Mouse (Mus musculus) midbrain, postnatal 0 days (tissue): ENCODE measurements around the gene Pdia3. TPM values are rescaled to one million over a fixed set of nuclear protein-coding genes. Genes with fewer than 3 reads are reported as not detected.
A peak's percentile ranks its signal among the peaks of the same experiment; 100 is the strongest.

Experiments
- ATAC-seq: fragments of 200-750 bp; cut with Nextera tagmentation; 2 replicates; pipeline ENCODE4 v1.8.0; 2017; ENCODE audit warnings: moderate number of reproducible peaks, mild to moderate bottlenecking, moderate TSS enrichment, moderate library complexity; ENCODE audit not compliant: low FRiP score
- DNase-seq: peaks from one replicate; pipeline ENCODE4 v3.0.0-alpha.2; 2015; ENCODE audit warnings: low spot score
- H3K27ac ChIP-seq: fragments of 300-500 bp; sonication (generic); 2 replicates; pipeline ENCODE4 v1.5.1; 2014; ENCODE audit warnings: low read depth, mild to moderate bottlenecking, low read length, mixed read lengths
- H3K27me3 ChIP-seq: fragments of 300-500 bp; sonication (generic); 2 replicates; pipeline ENCODE4 v1.6.1; 2014; ENCODE audit warnings: low read length, control low read depth, mixed read lengths; ENCODE audit not compliant: insufficient read depth
- H3K36me3 ChIP-seq: fragments of 300-500 bp; sonication (generic); 2 replicates; pipeline ENCODE4 v1.6.1; 2014; ENCODE audit warnings: low read length, control low read depth, mixed read lengths; ENCODE audit not compliant: insufficient read depth
- H3K4me1 ChIP-seq: fragments of 300-500 bp; sonication (generic); 2 replicates; pipeline ENCODE4 v1.6.1; 2014; ENCODE audit warnings: mild to moderate bottlenecking, control low read depth, antibody characterized with exemption, low read length, mixed read lengths; ENCODE audit not compliant: insufficient read depth
- H3K4me2 ChIP-seq: fragments of 300-500 bp; sonication (generic); 2 replicates; pipeline ENCODE4 v1.6.1; 2014; ENCODE audit warnings: low read depth, mild to moderate bottlenecking, low read length, mixed read lengths; ENCODE audit not compliant: poor library complexity, severe bottlenecking
- H3K4me3 ChIP-seq: fragments of 300-500 bp; sonication (generic); 2 replicates; pipeline ENCODE4 v1.5.1; 2014; ENCODE audit warnings: low read depth, mild to moderate bottlenecking, low read length, moderate library complexity
- H3K9ac ChIP-seq: fragments of 300-500 bp; sonication (generic); replicated peaks from 2 replicates; pipeline ENCODE4 v1.6.1; 2014; ENCODE audit warnings: mild to moderate bottlenecking, low read length, moderate library complexity, mixed read lengths; ENCODE audit not compliant: poor library complexity, severe bottlenecking
- H3K9me3 ChIP-seq: fragments of 300-500 bp; sonication (generic); 2 replicates; pipeline ENCODE4 v1.6.1; 2016; ENCODE audit warnings: low read length, control low read depth
- CTCF ChIP-seq: IDR thresholded peaks from 2 replicates; pipeline ENCODE4 v1.5.1; 2016; ENCODE audit warnings: antibody characterized with exemption, mild to moderate bottlenecking
- WGBS: fragments of 180-500 bp; shearing (Covaris S2); extraction: QIAGEN DNeasy Blood & Tissue Kit; methylation state at CpG from one replicate; pipeline ENCODE4 v1.1.7; 2014; 5-methylcytosine and 5-hydroxymethylcytosine counted together
- polyA plus RNA-seq: library from polyadenylated mRNA; unstranded; fragments of >200 nt; fragmentation: Nextera tagmentation; extraction: Ambion mirVana; gene quantifications from 2 replicates; pipeline ENCODE4 v1.2.1, GENCODE M21; 2015
- total RNA-seq: library from RNA; depleted of rRNA; stranded (reverse); fragments of >200 nt; gene quantifications from 2 replicates; pipeline ENCODE4 v1.2.3, GENCODE M21; 2014

Gene Pdia3
- total and polyA plus RNA-seq, 2 experiments from 2014 or later: 61.9 to 301 TPM

DNA sequence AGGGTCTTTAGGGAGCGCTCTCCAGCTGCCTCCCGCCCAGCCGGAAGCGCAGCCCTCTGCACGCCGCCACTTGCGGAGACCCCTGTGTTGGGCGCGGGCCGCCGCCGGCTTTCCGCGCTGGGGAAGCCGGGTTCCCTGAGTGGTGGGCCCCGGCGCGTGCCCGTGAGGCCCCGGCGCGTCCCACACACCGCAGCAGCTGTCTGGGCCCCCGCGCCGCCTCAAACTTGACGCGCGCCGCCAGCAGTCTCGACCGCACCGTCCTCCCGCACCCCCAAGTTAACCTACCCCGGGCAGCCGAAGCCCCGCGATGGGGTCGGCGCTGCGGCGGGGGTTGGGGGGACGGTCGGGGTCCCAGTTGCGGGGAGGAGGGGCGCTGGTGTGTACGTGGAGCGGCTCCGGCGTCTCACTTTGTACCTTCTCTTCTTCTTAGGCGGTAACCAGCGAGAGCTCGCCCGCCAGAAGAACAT is 36.0 kb downstream of the Pdia3 start:
- Histone ChIP-seq H3K4me3 (peak overlapping the region; percentile 95), H3K4me1 (0 out of 2 replicates have a peak, but pooled peaks cover 4% of the 10 kb centered on the region), H3K4me2 (peak overlapping the region; percentile 93), H3K27ac (peak overlapping the region; percentile 94), H3K9me3 (no peaks in the 10 kb centered on the region), H3K36me3 (peaks cover 12% of the 10 kb centered on the region; the same call in 1 of the 2 replicates), H3K27me3 (no peaks in the 10 kb centered on the region), H3K9ac (peak overlapping the region; percentile 92)
- no peak for TF ChIP-seq CTCF
- WGBS: under 1% methylated on average over 53 of the region's 54 CpGs
- DNase-seq (no peak), ATAC-seq (peak; percentile 80)

DNA sequence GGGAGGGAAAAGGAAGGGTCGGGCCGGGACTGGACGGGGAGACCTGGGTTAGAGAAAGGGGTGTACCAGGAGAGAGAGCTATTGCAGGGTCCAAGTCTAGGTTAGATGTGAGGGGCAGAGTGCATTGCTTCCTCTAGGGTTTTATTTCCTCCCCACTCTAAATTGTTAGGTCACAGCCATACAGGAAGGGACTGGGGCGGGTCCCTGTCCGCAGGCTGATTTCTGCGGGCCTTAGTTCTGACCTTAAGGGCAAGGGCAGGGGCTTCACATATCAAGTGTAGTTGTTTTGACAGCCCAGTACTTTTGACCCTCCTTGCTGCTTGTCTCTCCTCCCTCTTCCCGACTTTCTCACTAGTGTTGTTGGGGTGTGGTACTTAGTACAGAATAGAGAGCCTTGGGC is 36.5 kb downstream of the Pdia3 start:
- H3K4me3 ChIP-seq: peak overlapping the region; percentile 95
- H3K27ac ChIP-seq: peak overlapping the region; percentile 94
- H3K4me1 ChIP-seq: 0 out of 2 replicates have a peak, but pooled peaks cover 4% of the 10 kb centered on the region
- peak overlapping the region; percentile 92 for H3K9ac ChIP-seq
- H3K27me3 ChIP-seq: no peaks in the 10 kb centered on the region
- H3K36me3 ChIP-seq: peaks cover 12% of the 10 kb centered on the region; the same call in 1 of the 2 replicates
- no peak for TF ChIP-seq CTCF
- peak overlapping the region; percentile 93 for H3K4me2 ChIP-seq
- DNase-seq (no peak), ATAC-seq (no peak)
- 3% methylated on average over 7 of the region's 7 CpGs for WGBS
- H3K9me3 ChIP-seq: no peaks in the 10 kb centered on the region

DNA sequence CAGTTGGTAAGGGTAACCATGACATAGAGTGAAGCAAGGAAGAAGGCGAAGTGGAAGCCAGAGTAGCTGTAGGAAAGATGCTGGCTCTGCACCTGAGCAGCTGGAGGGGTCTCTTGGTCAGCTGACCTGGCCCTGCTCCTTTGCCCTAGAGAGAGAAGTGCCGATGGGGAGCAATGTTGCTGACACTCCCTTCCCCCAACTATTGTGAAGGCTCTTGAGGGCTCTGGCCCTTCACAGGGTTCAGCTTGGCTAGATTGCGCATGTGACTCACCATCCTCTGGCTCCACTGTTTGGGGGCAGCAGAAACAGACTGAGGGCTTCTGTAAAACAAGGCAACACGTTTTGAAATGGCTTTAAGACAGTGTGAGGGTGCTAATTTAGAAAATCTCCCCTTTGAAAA is 38.8 kb downstream of the Pdia3 start:
- no peak for DNase-seq
- H3K27me3 ChIP-seq: no peaks in the 10 kb centered on the region
- no peak overlapping the region for H3K4me3 ChIP-seq
- TF ChIP-seq CTCF: no peak
- no peak overlapping the region for H3K9ac ChIP-seq
- H3K4me2 ChIP-seq: no peak overlapping the region
- H3K9me3 ChIP-seq: no peaks in the 10 kb centered on the region
- 0 out of 2 replicates have a peak, but pooled peaks cover 4% of the 10 kb centered on the region for H3K4me1 ChIP-seq
- 87% methylated on average over 4 of the region's 4 CpGs for WGBS
- ATAC-seq: no peak
- no peak overlapping the region for H3K27ac ChIP-seq
- peaks cover 12% of the 10 kb centered on the region; the same call in 1 of the 2 replicates for H3K36me3 ChIP-seq

DNA sequence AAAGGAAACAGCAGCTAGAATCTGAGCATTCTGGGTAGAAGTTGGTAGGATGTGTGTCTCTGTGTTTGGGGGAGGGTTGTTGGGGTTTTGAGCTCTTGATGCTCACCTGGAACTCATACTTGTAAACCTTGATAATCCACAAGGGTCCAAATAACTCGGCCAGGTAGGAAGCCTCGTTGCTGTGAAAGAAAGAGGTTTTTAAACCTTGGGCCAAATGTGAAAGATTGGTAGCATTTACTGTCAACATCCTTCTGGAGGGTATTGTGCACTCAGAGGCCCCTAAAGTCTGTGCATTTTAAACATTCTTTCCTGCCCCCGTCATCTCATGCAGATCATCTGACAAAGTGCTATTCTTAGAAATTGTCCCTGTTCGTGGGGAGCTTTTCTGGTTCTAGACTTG is 39.4 kb downstream of the Pdia3 start, which contains the start of gene Hypk:
Gene Hypk, plus strand, starts transcription at position 301 of the 400 bp plus-strand sequence.
- DNase-seq: no peak
- H3K4me1 ChIP-seq: 0 out of 2 replicates have a peak, but pooled peaks cover 4% of the 10 kb centered on the region
- H3K9ac ChIP-seq: no peak within 1 kb of the TSS
- no peaks in the 10 kb centered on the region for H3K9me3 ChIP-seq
- TF ChIP-seq CTCF: no peak
- WGBS: 83% methylated on average over 4 of the region's 4 CpGs
- no peak within 1 kb of the TSS for H3K27ac ChIP-seq
- H3K4me2 ChIP-seq: no peak within 1 kb of the TSS
- peaks cover 12% of the 10 kb centered on the region; the same call in 1 of the 2 replicates for H3K36me3 ChIP-seq
- H3K27me3 ChIP-seq: no peaks in the 10 kb centered on the region
- ATAC-seq: no peak
- H3K4me3 ChIP-seq: no peak within 1 kb of the TSS

DNA sequence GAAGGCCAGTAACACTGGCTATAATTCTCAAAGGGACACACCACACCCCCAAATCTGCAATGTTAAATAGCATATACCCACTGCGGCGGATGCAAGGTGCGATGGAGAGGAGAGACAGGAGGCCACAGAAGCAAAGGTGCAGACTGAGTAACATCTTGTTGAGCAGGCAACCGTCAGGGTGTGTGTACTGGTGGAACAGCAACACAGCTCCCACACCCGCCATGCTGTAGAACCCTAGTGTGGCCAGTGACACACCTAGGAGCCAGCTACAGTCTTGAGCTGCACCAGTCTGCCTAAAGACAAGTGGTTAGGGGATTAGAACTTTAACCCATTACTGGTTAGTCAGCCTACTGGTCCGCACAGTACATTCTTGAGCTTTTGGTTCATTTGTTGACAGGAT is 40.3 kb downstream of the Pdia3 start:
- DNase-seq: no peak
- no peaks in the 10 kb centered on the region for H3K9me3 ChIP-seq
- H3K4me2 ChIP-seq: no peak overlapping the region
- TF ChIP-seq CTCF: no peak
- no peaks in the 10 kb centered on the region for H3K27me3 ChIP-seq
- H3K4me1 ChIP-seq: 0 out of 2 replicates have a peak, but pooled peaks cover 4% of the 10 kb centered on the region
- H3K27ac ChIP-seq: no peak overlapping the region
- WGBS: 77% methylated on average over 6 of the region's 6 CpGs
- no peak overlapping the region for H3K4me3 ChIP-seq
- H3K36me3 ChIP-seq: peaks cover 12% of the 10 kb centered on the region; the same call in 1 of the 2 replicates
- no peak for ATAC-seq
- no peak overlapping the region for H3K9ac ChIP-seq

DNA sequence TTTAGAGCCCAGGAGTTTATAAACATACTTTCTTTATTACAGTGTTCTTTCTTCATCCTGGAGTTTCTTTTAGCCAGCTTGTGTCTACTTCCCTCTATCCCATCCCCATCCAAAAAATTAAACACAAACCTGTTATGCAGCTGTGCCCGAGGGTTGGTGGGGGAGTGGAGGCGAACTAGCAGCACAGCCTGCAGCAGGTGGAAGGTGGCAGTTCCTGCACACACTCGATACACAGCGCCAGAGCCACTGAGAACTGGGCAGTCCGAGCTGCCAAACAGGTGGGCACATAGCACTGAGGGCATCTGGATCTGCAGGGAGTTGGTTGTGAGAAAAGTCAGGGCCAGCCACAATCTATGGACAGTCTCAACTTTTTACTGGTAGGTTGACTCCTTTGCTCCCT is 42.0 kb downstream of the Pdia3 start:
- DNase-seq (no peak), ATAC-seq (no peak)
- no peaks in the 10 kb centered on the region for H3K4me1 ChIP-seq

More for the DNA sequence above, 42.0 kb downstream of the Pdia3 start:
- TF ChIP-seq CTCF: no peak
- no peak overlapping the region for H3K27ac ChIP-seq
- WGBS: 75% methylated on average over 5 of the region's 5 CpGs
- no peaks in the 10 kb centered on the region for H3K27me3 ChIP-seq
- no peak overlapping the region for H3K9ac ChIP-seq
- peaks cover 12% of the 10 kb centered on the region; the same call in 1 of the 2 replicates for H3K36me3 ChIP-seq
- no peaks in the 10 kb centered on the region for H3K9me3 ChIP-seq
- no peak overlapping the region for H3K4me3 ChIP-seq
- no peak overlapping the region for H3K4me2 ChIP-seq
